Mouse (Mus musculus) cerebellum, postnatal 36 days (tissue): ENCODE measurements around the gene Prepl.

Experiments
- DNase-seq, 2 experiments: peaks; one replicate each; pipeline ENCODE4 v3.0.0; 2021 to 2022; ENCODE audit warnings: mixed read lengths in 2 of 2

Gene Prepl

DNA sequence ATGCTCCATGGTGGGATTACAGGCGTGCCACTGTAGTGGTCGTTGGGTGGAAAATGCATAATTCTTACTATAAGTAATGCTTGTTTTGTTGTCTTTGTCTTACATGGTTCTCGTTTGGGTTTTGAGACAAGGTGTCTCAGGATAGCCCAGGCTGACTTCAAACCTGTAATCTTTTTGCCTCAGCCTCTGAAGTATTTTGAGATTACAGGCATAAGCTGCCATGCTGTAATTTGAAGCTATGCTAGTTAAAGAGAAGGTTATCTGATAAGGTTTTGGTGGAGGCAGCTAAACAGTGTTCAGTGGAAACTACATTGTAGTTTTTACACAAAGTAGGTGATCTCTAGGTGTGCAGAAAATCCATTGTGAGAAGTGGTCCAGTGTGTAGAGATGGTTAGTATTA is 71.7 kb downstream of the Prepl start:
- DNase-seq, result no peak

DNA sequence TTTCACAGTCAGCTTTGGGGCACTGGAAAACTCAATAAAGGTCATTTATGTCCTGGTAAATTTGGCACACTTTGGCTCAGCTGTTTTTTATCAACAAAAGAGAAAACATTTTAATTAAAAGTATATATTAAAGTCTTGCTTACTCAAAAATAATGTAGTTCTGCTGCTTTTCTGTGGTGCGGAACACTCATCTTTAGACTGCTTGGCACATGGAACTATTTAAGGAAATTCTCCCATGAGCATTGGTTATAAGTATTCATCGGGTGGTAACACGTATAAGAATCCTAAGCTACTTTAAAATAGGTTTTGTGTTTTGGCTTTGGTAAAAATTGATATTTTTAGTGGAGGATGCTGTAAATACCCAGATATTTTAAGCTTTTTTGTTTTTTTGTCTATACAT is 75.4 kb downstream of the Prepl start:
- no peak for DNase-seq

DNA sequence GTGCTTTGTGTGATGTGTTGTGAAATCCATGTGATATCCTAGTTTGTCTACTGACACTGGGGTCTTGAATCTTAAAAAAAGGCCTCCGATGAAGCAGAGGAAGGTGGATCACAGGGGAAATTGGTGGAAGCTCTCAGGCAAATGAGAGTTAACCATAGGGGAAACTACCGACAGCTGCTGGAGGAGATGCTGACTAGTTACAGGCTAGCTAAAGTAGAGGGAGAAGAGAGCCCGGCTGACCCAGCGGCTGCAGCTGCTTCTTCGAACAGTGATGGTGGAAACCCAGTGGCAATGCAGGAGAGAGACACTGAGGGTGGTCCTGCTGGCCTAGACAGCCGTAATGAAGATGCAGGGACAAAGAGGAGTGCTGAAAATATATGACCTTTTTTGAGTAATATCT is 76.6 kb downstream of the Prepl start:
- no peak for DNase-seq
